ENCODE assay signal across 16 mouse cellular contexts in the genomic region with DNA sequence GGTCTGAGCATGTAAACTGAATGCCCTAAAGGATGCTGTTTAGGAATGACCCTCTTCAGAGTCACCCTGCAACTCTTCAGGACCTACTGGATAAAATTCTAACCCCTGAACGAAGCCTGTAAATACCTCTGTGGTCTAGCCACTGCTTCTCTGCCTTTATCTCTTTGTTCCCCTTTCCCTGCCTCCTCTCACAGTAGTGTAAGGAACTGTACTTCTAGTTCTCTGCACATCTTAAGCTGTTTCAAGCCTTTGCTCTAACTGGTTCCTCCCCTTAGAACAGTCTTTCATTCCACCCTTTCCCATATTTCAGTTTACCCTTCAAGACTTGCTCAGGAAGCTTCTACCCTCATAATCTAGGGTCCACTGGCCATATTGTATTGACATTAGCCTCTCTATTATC.
"Had no signal": no experiment of that assay in that cellular context is flagged by ENCODE, and none has a peak within 500 bp of the region (broad histone marks: within the 10 kb centered on the region; RNA-seq: fewer than 3 reads in every experiment).

No protein-coding gene starts in this region.

- H3K9me3 ChIP-seq: neural tube, embryonic 13.5 days; neural tube, embryonic 15.5 days; stomach, embryonic 15.5 days had no signal

- H3K4me2 ChIP-seq: neural tube, embryonic 13.5 days; neural tube, embryonic 15.5 days; stomach, embryonic 15.5 days had no signal

- H3K36me3 ChIP-seq: neural tube, embryonic 15.5 days; stomach, embryonic 15.5 days had no signal

- DNase-seq: retina, postnatal 1 day; right cerebral cortex, adult 18-20 months; right cerebral cortex, postnatal 14 days; right cerebral cortex, postnatal 25 days; right cerebral cortex, postnatal 4 days; spleen, adult 18-20 months; thymus, adult 18-20 months; thymus, adult 2 months; thymus, postnatal 14 days; thymus, postnatal 25 days; thymus, postnatal 36 days; thymus, postnatal 4 days had no signal

- H3K4me1 ChIP-seq: neural tube, embryonic 13.5 days; neural tube, embryonic 15.5 days; stomach, embryonic 15.5 days had no signal

- H3K4me3 ChIP-seq: neural tube, embryonic 13.5 days; neural tube, embryonic 15.5 days; stomach, embryonic 15.5 days had no signal

- H3K9ac ChIP-seq: neural tube, embryonic 13.5 days; neural tube, embryonic 15.5 days; stomach, embryonic 15.5 days had no signal

- H3K27ac ChIP-seq: neural tube, embryonic 13.5 days; neural tube, embryonic 15.5 days; stomach, embryonic 15.5 days; stomach, postnatal 0 days had no signal
